ENCODE assay signal across 8 mouse cellular contexts in the genomic region with DNA sequence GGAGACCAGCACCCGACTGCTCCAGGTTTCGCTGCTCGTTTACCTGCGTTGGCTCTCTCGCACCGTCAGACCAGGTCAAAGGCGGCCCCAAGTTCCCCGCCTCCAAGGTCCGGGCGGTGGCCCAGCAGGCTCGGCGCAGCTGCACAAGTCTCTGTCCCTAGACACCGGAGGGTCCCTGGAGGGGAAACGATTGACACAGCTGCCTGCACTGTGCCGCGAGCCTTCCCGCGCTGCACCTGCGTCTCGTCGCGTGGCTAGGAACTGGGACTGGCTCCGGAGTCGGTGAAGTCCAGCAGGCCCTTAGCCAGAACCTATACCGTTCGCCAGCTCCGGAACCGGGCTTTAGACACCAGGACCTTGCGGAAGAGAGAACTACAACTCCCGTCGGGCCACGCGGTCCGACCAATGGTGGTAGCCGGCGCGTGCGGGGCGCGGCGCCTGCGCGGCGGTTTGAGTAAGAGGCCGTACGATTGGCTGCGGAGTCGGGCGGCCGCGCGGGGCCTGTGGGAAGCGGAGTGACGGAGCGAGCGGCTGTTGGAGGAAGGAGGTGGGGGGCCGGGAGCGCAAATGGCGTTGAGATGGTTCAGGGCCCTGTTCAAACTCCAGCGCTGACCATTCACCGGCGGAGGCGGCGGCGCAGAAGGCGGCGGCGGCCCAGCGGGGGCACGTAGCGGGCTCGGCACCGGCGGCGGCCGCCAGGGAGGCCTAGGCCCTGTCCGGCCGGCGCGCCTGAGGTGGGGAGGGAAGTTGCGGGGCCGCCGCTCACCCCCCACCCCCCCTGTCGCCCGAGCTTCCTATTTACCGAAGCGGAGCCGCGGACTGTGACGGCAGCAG. TPM values are rescaled to one million over a fixed set of nuclear protein-coding genes. Genes with fewer than 3 reads are reported as not detected.
DNase-seq lines count a peak whose midpoint lies in the region; ATAC-seq and TF ChIP-seq lines count a peak whose summit lies in the region.

A gene (plus strand): TSS at position 534 of the 834 bp plus-strand sequence.

- H3K4me1 ChIP-seq in bone marrow macrophage, adult 2 months (ENCODE audit: control insufficient read depth, insufficient read depth, low read length): peaks cover 7% of the 10 kb centered on the region; the same call in 1 of the 2 replicates
- H3K4me1 ChIP-seq in embryonic fibroblast, embryonic 13.5 days (ENCODE audit: control insufficient read depth, insufficient read depth, low read length): no peaks in the 10 kb centered on the region
- 0 out of 2 replicates have a peak, but pooled peaks cover 4% of the 10 kb centered on the region for H3K4me1 ChIP-seq in kidney, embryonic 14.5 days (ENCODE audit: control insufficient read depth, insufficient read depth, low read length)
- H3K4me1 ChIP-seq in limb, embryonic 15.5 days: peaks cover 6% of the 10 kb centered on the region; the same call in 1 of the 2 replicates

- no peaks in the 10 kb centered on the region for H3K9me3 ChIP-seq in kidney, embryonic 14.5 days (ENCODE audit: control insufficient read depth, low read length)
- no peaks in the 10 kb centered on the region for H3K9me3 ChIP-seq in limb, embryonic 15.5 days

- H3K27ac ChIP-seq in bone marrow macrophage, adult 2 months (ENCODE audit: insufficient read depth, low read depth, low read length): peak within 1 kb of the TSS; percentile 64
- peak within 1 kb of the TSS; percentile 37; the same call in 1 of the 2 replicates for H3K27ac ChIP-seq in embryonic fibroblast, embryonic 13.5 days (ENCODE audit: insufficient read depth, low read length)
- peak within 1 kb of the TSS; percentile 92 for H3K27ac ChIP-seq in kidney, embryonic 14.5 days (ENCODE audit: low read depth, low read length)
- H3K27ac ChIP-seq in limb, embryonic 15.5 days: peak within 1 kb of the TSS; percentile 95

- DNase-seq in A20 (ENCODE audit: low read depth, low spot score): peak; percentile 98
- peak; percentile 97 for DNase-seq in heart, adult 9 months (ENCODE audit: low spot score in 2 of 2)
- peak; percentile 86 to 89 for DNase-seq in monocyte, adult 2 months (ENCODE audit: low read depth in 1 of 2, low spot score in 2 of 2)
- peak; percentile 95 to 96 for DNase-seq in spleen, postnatal 36 days (ENCODE audit: low spot score in 2 of 2)

- H3K9ac ChIP-seq in kidney, embryonic 14.5 days (ENCODE audit: low read depth, low read length): peak within 1 kb of the TSS; percentile 97
- H3K9ac ChIP-seq in limb, embryonic 15.5 days: peak within 1 kb of the TSS; percentile 99

- TF ChIP-seq POLR2A in bone marrow macrophage, adult 2 months (IDR thresholded peaks at IDR 0.05; ENCODE audit: borderline replicate concordance, low read depth, low read length): no peak
- peak; percentile 47 for TF ChIP-seq POLR2A in embryonic fibroblast, embryonic 13.5 days (IDR thresholded peaks at IDR 0.05; ENCODE audit: low read depth, low read length)

- no peaks in the 10 kb centered on the region for H3K27me3 ChIP-seq in kidney, embryonic 14.5 days (ENCODE audit: control insufficient read depth, insufficient read depth, low read length)
- H3K27me3 ChIP-seq in limb, embryonic 15.5 days: no peaks in the 10 kb centered on the region

- peak within 1 kb of the TSS; percentile 71 for H3K4me3 ChIP-seq in bone marrow macrophage, adult 2 months (ENCODE audit: insufficient read depth, low read length)
- peak within 1 kb of the TSS; percentile 99 for H3K4me3 ChIP-seq in embryonic fibroblast, embryonic 13.5 days (ENCODE audit: insufficient read depth, low read length)
- H3K4me3 ChIP-seq in kidney, embryonic 14.5 days (ENCODE audit: low read length): peak within 1 kb of the TSS; percentile 88
- peak within 1 kb of the TSS; percentile 99 for H3K4me3 ChIP-seq in limb, embryonic 15.5 days

- under 1% methylated on average over 85 of the region's 90 CpGs for WGBS in kidney, embryonic 14.5 days
- under 1% methylated on average over 83 of the region's 90 CpGs for WGBS in limb, embryonic 15.5 days

- H3K36me3 ChIP-seq in kidney, embryonic 14.5 days (ENCODE audit: control insufficient read depth, insufficient read depth, low read length): peaks cover 9% of the 10 kb centered on the region; the same call in 1 of the 2 replicates
- peaks cover 6% of the 10 kb centered on the region for H3K36me3 ChIP-seq in limb, embryonic 15.5 days

- H3K4me2 ChIP-seq in kidney, embryonic 14.5 days (replicated peaks; ENCODE audit: low read depth, low read length): peak within 1 kb of the TSS; percentile 82
- peak within 1 kb of the TSS; percentile 70 for H3K4me2 ChIP-seq in limb, embryonic 15.5 days

- no peak for TF ChIP-seq CTCF in bone marrow macrophage, adult 2 months (IDR thresholded peaks at IDR 0.05; ENCODE audit: low read depth, low read length)
- TF ChIP-seq CTCF in embryonic fibroblast, embryonic 13.5 days (IDR thresholded peaks at IDR 0.05; ENCODE audit: borderline replicate concordance, insufficient read depth, low read length): no peak

- ATAC-seq in kidney, embryonic 14.5 days (ENCODE audit: low FRiP score, low TSS enrichment): peak; percentile 99
- ATAC-seq in limb, embryonic 15.5 days (ENCODE audit: insufficient number of reproducible peaks, low FRiP score, low TSS enrichment, low read depth): peak; percentile 98

RNA-seq across cellular contexts. Expression of the gene that starts here (rescaled TPM):
- polyA plus RNA-seq in bone marrow macrophage, adult 2 months (2012; ENCODE audit: insufficient read depth, insufficient read length, missing spikeins): 50.1 and 55.3 TPM in 2 replicates
- polyA plus RNA-seq in embryonic fibroblast, embryonic 13.5 days (2011; ENCODE audit: insufficient read length, low read depth, missing spikeins): 66.2 and 74.1 TPM in 2 replicates
- polyA plus RNA-seq in kidney, embryonic 14.5 days (2014; fragmentation: Nextera tagmentation; extraction: Ambion mirVana): 31.5 and 34.1 TPM in 2 replicates
- polyA plus RNA-seq in limb, embryonic 15.5 days (2015; fragmentation: Nextera tagmentation; extraction: Ambion mirVana): 19.0 and 22.6 TPM in 2 replicates

Comparison
In these comparisons a context has a peak if more than half of its experiments do, and no peak if none do; other contexts are left out.
1. Peak in every context shown above with its lines: DNase-seq, ATAC-seq, H3K4me3 ChIP-seq and H3K27ac ChIP-seq.
2. H3K27ac ChIP-seq: peak in every context shown above with its lines; median percentile 95 in limb, embryonic 15.5 days; 92 in kidney, embryonic 14.5 days; 64 in bone marrow macrophage, adult 2 months; 37 in embryonic fibroblast, embryonic 13.5 days.